Mouse (Mus musculus): ENCODE data around the gene Capn7. TPM values are rescaled to one million over a fixed set of nuclear protein-coding genes. Genes with fewer than 3 reads are reported as not detected.

The Capn7 gene
- polyA plus RNA-seq, 1 experiment from 2014 or later = 38.9 TPM

GRCm38 (mm10) chr14:31396428-31396827, 60.0 kb downstream of the Capn7 start:
- 95% methylated on average over 2 of the region's 2 CpGs for WGBS

GRCm38 (mm10) chr14:31397353-31397752, 60.9 kb downstream of the Capn7 start:
- Histone ChIP-seq H3K4me2 (no peak overlapping the region), H3K27me3 (no peaks in the 10 kb centered on the region), H3K27ac (peak overlapping the region; percentile 41; the same call in 1 of the 2 replicates), H3K9ac (replicated peaks) (no peak overlapping the region), H3K36me3 (peaks cover 40% of the 10 kb centered on the region), H3K9me3 (peaks cover 9% of the 10 kb centered on the region; the same call in 1 of the 2 replicates), H3K4me3 (replicated peaks) (no peak overlapping the region), H3K4me1 (replicated peaks) (peaks cover 30% of the 10 kb centered on the region)
- no peak for ATAC-seq (ENCODE audit: insufficient number of reproducible peaks, insufficient read depth, low FRiP score, low TSS enrichment, low read depth)
- WGBS = 85% methylated on average over 12 of the region's 12 CpGs

More at GRCm38 (mm10) chr14:31396428-31396827, 60.0 kb downstream of the Capn7 start:
- no peak for ATAC-seq (ENCODE audit: insufficient number of reproducible peaks, insufficient read depth, low FRiP score, low TSS enrichment, low read depth)
- H3K4me3 ChIP-seq (replicated peaks) = no peak overlapping the region
- H3K27ac ChIP-seq = no peak overlapping the region
- no peak overlapping the region for H3K4me2 ChIP-seq
- H3K36me3 ChIP-seq = peaks cover 45% of the 10 kb centered on the region
- no peaks in the 10 kb centered on the region for H3K27me3 ChIP-seq
- H3K4me1 ChIP-seq (replicated peaks) = peaks cover 30% of the 10 kb centered on the region
- peaks cover 9% of the 10 kb centered on the region; the same call in 1 of the 2 replicates for H3K9me3 ChIP-seq
- no peak overlapping the region for H3K9ac ChIP-seq (replicated peaks)

GRCm38 (mm10) chr14:31397791-31398595, 61.6 kb downstream of the Capn7 start:
- peak overlapping the region; percentile 57 for H3K27ac ChIP-seq
- 82% methylated on average over 9 of the region's 9 CpGs for WGBS
- H3K9me3 ChIP-seq = peaks cover 9% of the 10 kb centered on the region; the same call in 1 of the 2 replicates
- no peak overlapping the region for H3K4me3 ChIP-seq (replicated peaks)
- H3K27me3 ChIP-seq = no peaks in the 10 kb centered on the region
- H3K36me3 ChIP-seq = peaks cover 40% of the 10 kb centered on the region
- no peak overlapping the region for H3K4me2 ChIP-seq
- peaks cover 30% of the 10 kb centered on the region for H3K4me1 ChIP-seq (replicated peaks)
- ATAC-seq (ENCODE audit: insufficient number of reproducible peaks, insufficient read depth, low FRiP score, low TSS enrichment, low read depth) = no peak
- H3K9ac ChIP-seq (replicated peaks) = no peak overlapping the region

- Histone ChIP-seq H3K4me1 (replicated peaks) (peaks cover 38% of the 10 kb centered on the region), H3K27me3 (no peaks in the 10 kb centered on the region), H3K9me3 (peaks cover 9% of the 10 kb centered on the region; the same call in 1 of the 2 replicates), H3K9ac (replicated peaks) (no peak overlapping the region), H3K4me3 (replicated peaks) (no peak overlapping the region), H3K27ac (peak overlapping the region; percentile 57), H3K4me2 (no peak overlapping the region), H3K36me3 (peaks cover 47% of the 10 kb centered on the region)
- WGBS = 85% methylated on average over 11 of the region's 11 CpGs
- ATAC-seq (ENCODE audit: insufficient number of reproducible peaks, insufficient read depth, low FRiP score, low TSS enrichment, low read depth) = no peak
Measured at GRCm38 (mm10) chr14:31398819-31399218, 62.4 kb downstream of the Capn7 start.

GRCm38 (mm10) chr14:31399271-31399670, 62.8 kb downstream of the Capn7 start:
- H3K36me3 ChIP-seq = peaks cover 44% of the 10 kb centered on the region
- H3K9ac ChIP-seq (replicated peaks) = no peak overlapping the region
- WGBS = 55% methylated on average over 3 of the region's 3 CpGs
- no peak overlapping the region for H3K4me3 ChIP-seq (replicated peaks)
- peaks cover 9% of the 10 kb centered on the region; the same call in 1 of the 2 replicates for H3K9me3 ChIP-seq
- peaks cover 43% of the 10 kb centered on the region for H3K4me1 ChIP-seq (replicated peaks)
- ATAC-seq (ENCODE audit: insufficient number of reproducible peaks, insufficient read depth, low FRiP score, low TSS enrichment, low read depth) = no peak
- no peak overlapping the region for H3K4me2 ChIP-seq
- H3K27ac ChIP-seq = peak overlapping the region; percentile 57
- no peaks in the 10 kb centered on the region for H3K27me3 ChIP-seq

GRCm38 (mm10) chr14:31400246-31400645, 63.8 kb downstream of the Capn7 start:
- Histone ChIP-seq H3K4me1 (replicated peaks) (peaks cover 46% of the 10 kb centered on the region), H3K9me3 (peaks cover 7% of the 10 kb centered on the region; the same call in 1 of the 2 replicates), H3K27ac (no peak overlapping the region), H3K27me3 (no peaks in the 10 kb centered on the region), H3K36me3 (peaks cover 40% of the 10 kb centered on the region), H3K4me2 (no peak overlapping the region), H3K9ac (replicated peaks) (no peak overlapping the region), H3K4me3 (replicated peaks) (no peak overlapping the region)
- WGBS = 81% methylated on average over 7 of the region's 7 CpGs
- no peak for ATAC-seq (ENCODE audit: insufficient number of reproducible peaks, insufficient read depth, low FRiP score, low TSS enrichment, low read depth)

- 79% methylated on average over 11 of the region's 11 CpGs for WGBS
- ATAC-seq (ENCODE audit: insufficient number of reproducible peaks, insufficient read depth, low FRiP score, low TSS enrichment, low read depth) = no peak
- Histone ChIP-seq H3K4me2 (no peak overlapping the region), H3K4me1 (replicated peaks) (peaks cover 46% of the 10 kb centered on the region), H3K36me3 (peaks cover 40% of the 10 kb centered on the region), H3K9ac (replicated peaks) (no peak overlapping the region), H3K9me3 (0 out of 2 replicates have a peak, but pooled peaks cover under 1% of the 10 kb centered on the region), H3K27me3 (no peaks in the 10 kb centered on the region), H3K4me3 (replicated peaks) (no peak overlapping the region), H3K27ac (no peak overlapping the region)
Measured at GRCm38 (mm10) chr14:31400896-31401295, 64.5 kb downstream of the Capn7 start.

- WGBS = 69% methylated on average over 6 of the region's 6 CpGs
- peaks cover 46% of the 10 kb centered on the region for H3K4me1 ChIP-seq (replicated peaks)
- no peak overlapping the region for H3K4me2 ChIP-seq
- no peaks in the 10 kb centered on the region for H3K27me3 ChIP-seq
- H3K4me3 ChIP-seq (replicated peaks) = no peak overlapping the region
- H3K27ac ChIP-seq = no peak overlapping the region
- ATAC-seq (ENCODE audit: insufficient number of reproducible peaks, insufficient read depth, low FRiP score, low TSS enrichment, low read depth) = no peak
- peaks cover 48% of the 10 kb centered on the region for H3K36me3 ChIP-seq
- H3K9ac ChIP-seq (replicated peaks) = no peak overlapping the region
- no peaks in the 10 kb centered on the region for H3K9me3 ChIP-seq
Measured at GRCm38 (mm10) chr14:31401918-31402427, 65.5 kb downstream of the Capn7 start.

GRCm38 (mm10) chr14:31402693-31403092, 66.3 kb downstream of the Capn7 start:
- no peak overlapping the region for H3K4me2 ChIP-seq
- H3K27ac ChIP-seq = no peak overlapping the region
- 88% methylated on average over 5 of the region's 5 CpGs for WGBS
- no peaks in the 10 kb centered on the region for H3K9me3 ChIP-seq
- ATAC-seq (ENCODE audit: insufficient number of reproducible peaks, insufficient read depth, low FRiP score, low TSS enrichment, low read depth) = no peak
- H3K4me3 ChIP-seq (replicated peaks) = no peak overlapping the region
- no peaks in the 10 kb centered on the region for H3K27me3 ChIP-seq
- peaks cover 43% of the 10 kb centered on the region for H3K4me1 ChIP-seq (replicated peaks)
- peaks cover 52% of the 10 kb centered on the region for H3K36me3 ChIP-seq
- no peak overlapping the region for H3K9ac ChIP-seq (replicated peaks)

- no peaks in the 10 kb centered on the region for H3K27me3 ChIP-seq
- H3K4me2 ChIP-seq = no peak overlapping the region
- H3K36me3 ChIP-seq = peaks cover 49% of the 10 kb centered on the region
- no peak overlapping the region for H3K9ac ChIP-seq (replicated peaks)
- 63% methylated on average over 9 of the region's 9 CpGs for WGBS
- no peak overlapping the region; the same call in 1 of the 2 replicates for H3K27ac ChIP-seq
- H3K4me3 ChIP-seq (replicated peaks) = no peak overlapping the region
- no peaks in the 10 kb centered on the region for H3K9me3 ChIP-seq
- no peak for ATAC-seq (ENCODE audit: insufficient number of reproducible peaks, insufficient read depth, low FRiP score, low TSS enrichment, low read depth)
- peaks cover 35% of the 10 kb centered on the region for H3K4me1 ChIP-seq (replicated peaks)
Measured at GRCm38 (mm10) chr14:31403556-31403955, 67.1 kb downstream of the Capn7 start.

GRCm38 (mm10) chr14:31403995-31404394, 67.6 kb downstream of the Capn7 start:
- Histone ChIP-seq H3K4me2 (no peak overlapping the region), H3K9me3 (no peaks in the 10 kb centered on the region), H3K4me1 (replicated peaks) (peaks cover 30% of the 10 kb centered on the region), H3K4me3 (replicated peaks) (no peak overlapping the region), H3K27ac (no peak overlapping the region; the same call in 1 of the 2 replicates), H3K9ac (replicated peaks) (no peak overlapping the region), H3K27me3 (no peaks in the 10 kb centered on the region), H3K36me3 (peaks cover 54% of the 10 kb centered on the region)
- 41% methylated on average over 8 of the region's 8 CpGs for WGBS
- ATAC-seq (ENCODE audit: insufficient number of reproducible peaks, insufficient read depth, low FRiP score, low TSS enrichment, low read depth) = no peak

Data from limb, embryonic 12.5 days (tissue).